In genomic region chr17:78256534-78256933, GRCm38 (mm10) we compare ENCODE assay signal across 22 mouse cellular contexts. TPM values are rescaled to one million over a fixed set of nuclear protein-coding genes. Genes with fewer than 3 reads are reported as not detected.
A peak's percentile ranks its signal among the peaks of the same experiment; 100 is the strongest.
DNase-seq lines count a peak whose midpoint lies in the region; ATAC-seq lines count a peak whose summit lies in the region.
"Had no signal": no experiment of that assay in that cellular context is flagged by ENCODE, and none has a peak within 500 bp of the region (broad histone marks: within the 10 kb centered on the region; RNA-seq: fewer than 3 reads in every experiment).

No protein-coding gene starts in this region.

- intact Hi-C loops in left cerebral cortex, postnatal 25 days (cut with DNase I) = no loop called here

- no peaks in the 10 kb centered on the region for H3K36me3 ChIP-seq in heart, embryonic 16.5 days (ENCODE audit: control insufficient read depth, insufficient read depth)
- no peaks in the 10 kb centered on the region for H3K36me3 ChIP-seq in heart, embryonic 10.5 days
- H3K36me3 ChIP-seq in liver, embryonic 16.5 days (ENCODE audit: control insufficient read depth, insufficient read depth) = no peaks in the 10 kb centered on the region
- H3K36me3 ChIP-seq in liver, embryonic 12.5 days = no peaks in the 10 kb centered on the region
- H3K36me3 ChIP-seq: forebrain, embryonic 10.5 days; heart, embryonic 12.5 days; hindbrain, embryonic 12.5 days; midbrain, embryonic 12.5 days had no signal

- no peak overlapping the region for H3K4me3 ChIP-seq in heart, embryonic 16.5 days (ENCODE audit: low read length)
- H3K4me3 ChIP-seq in heart, embryonic 10.5 days = no peak overlapping the region
- no peak overlapping the region for H3K4me3 ChIP-seq in liver, embryonic 16.5 days (ENCODE audit: low read depth, low read length)
- no peak overlapping the region for H3K4me3 ChIP-seq in liver, embryonic 12.5 days
- H3K4me3 ChIP-seq: embryonic facial prominence, embryonic 10.5 days; forebrain, embryonic 10.5 days; heart, embryonic 12.5 days; hindbrain, embryonic 12.5 days; midbrain, embryonic 12.5 days had no signal

- 0 out of 2 replicates have a peak, but pooled peaks have one; percentile 37 for ATAC-seq in heart, embryonic 16.5 days (replicated peaks; ENCODE audit: extremely low read depth, insufficient read depth, low FRiP score)
- 0 out of 2 replicates have a peak, but pooled peaks have one; percentile 16 for ATAC-seq in liver, embryonic 16.5 days (ENCODE audit: low read depth)
- ATAC-seq in liver, embryonic 12.5 days = no peak
- no peak for ATAC-seq in cerebellum, adult (ENCODE audit: insufficient number of reproducible peaks, low FRiP score, low TSS enrichment)
- ATAC-seq: forebrain, embryonic 16.5 days; liver, postnatal 0 days had no signal

- no peaks in the 10 kb centered on the region for H3K27me3 ChIP-seq in heart, embryonic 16.5 days (ENCODE audit: control insufficient read depth, insufficient read depth, low read length)
- no peaks in the 10 kb centered on the region for H3K27me3 ChIP-seq in heart, embryonic 10.5 days (ENCODE audit: insufficient read depth, poor library complexity, severe bottlenecking)
- H3K27me3 ChIP-seq in liver, embryonic 16.5 days (ENCODE audit: control insufficient read depth, insufficient read depth, low read depth, low read length) = no peaks in the 10 kb centered on the region
- no peaks in the 10 kb centered on the region for H3K27me3 ChIP-seq in liver, embryonic 12.5 days (replicated peaks)
- H3K27me3 ChIP-seq: heart, embryonic 12.5 days; hindbrain, embryonic 12.5 days; midbrain, embryonic 12.5 days had no signal

- 0 out of 2 replicates have a peak, but pooled peaks cover 2% of the 10 kb centered on the region for H3K9me3 ChIP-seq in heart, embryonic 16.5 days (replicated peaks; ENCODE audit: control insufficient read depth, low read length)
- H3K9me3 ChIP-seq in heart, embryonic 10.5 days = no peaks in the 10 kb centered on the region
- no peaks in the 10 kb centered on the region for H3K9me3 ChIP-seq in liver, embryonic 16.5 days (replicated peaks; ENCODE audit: control insufficient read depth, low read length)
- no peaks in the 10 kb centered on the region for H3K9me3 ChIP-seq in liver, embryonic 12.5 days (replicated peaks)
- H3K9me3 ChIP-seq: embryonic facial prominence, embryonic 10.5 days; forebrain, embryonic 10.5 days; heart, embryonic 12.5 days; hindbrain, embryonic 12.5 days; midbrain, embryonic 12.5 days had no signal

- no peak for DNase-seq in heart, embryonic 10.5 days (ENCODE audit: low spot score)
- DNase-seq in kidney, postnatal 25 days = peak; percentile 58 to 74
- no peak for DNase-seq in layer of hippocampus, adult 9-10 months (ENCODE audit: low spot score)
- DNase-seq in left cerebral cortex, postnatal 25 days (ENCODE audit: low spot score in 2 of 2) = no peak
- DNase-seq: adrenal gland, postnatal 25 days; cerebellum, adult 9-10 months; gastrocnemius, postnatal 14 days; heart, adult 11 months; heart, postnatal 14 days; liver, postnatal 0 days; lung, postnatal 10 days; right cerebral cortex, postnatal 14 days had no signal

- no peak overlapping the region for H3K9ac ChIP-seq in heart, embryonic 16.5 days (ENCODE audit: low read length)
- no peak overlapping the region for H3K9ac ChIP-seq in liver, embryonic 16.5 days (ENCODE audit: low read depth, low read length)
- H3K9ac ChIP-seq in liver, embryonic 12.5 days = no peak overlapping the region
- H3K9ac ChIP-seq: heart, embryonic 12.5 days; hindbrain, embryonic 12.5 days; liver, postnatal 0 days; midbrain, embryonic 12.5 days had no signal

- no peak overlapping the region for H3K27ac ChIP-seq in heart, embryonic 16.5 days (ENCODE audit: low read length)
- H3K27ac ChIP-seq in heart, embryonic 10.5 days = no peak overlapping the region
- H3K27ac ChIP-seq in liver, embryonic 16.5 days (ENCODE audit: low read length) = no peak overlapping the region
- H3K27ac ChIP-seq in liver, embryonic 12.5 days = no peak overlapping the region
- H3K27ac ChIP-seq: embryonic facial prominence, embryonic 10.5 days; forebrain, embryonic 10.5 days; hindbrain, embryonic 12.5 days; midbrain, embryonic 12.5 days had no signal

- no peak overlapping the region for H3K4me2 ChIP-seq in heart, embryonic 16.5 days (ENCODE audit: low read depth, low read length)
- no peak overlapping the region for H3K4me2 ChIP-seq in liver, embryonic 16.5 days (ENCODE audit: low read depth, low read length)
- H3K4me2 ChIP-seq in liver, embryonic 12.5 days = no peak overlapping the region
- H3K4me2 ChIP-seq: heart, embryonic 12.5 days; hindbrain, embryonic 12.5 days; midbrain, embryonic 12.5 days had no signal

- H3K4me1 ChIP-seq in heart, embryonic 16.5 days (ENCODE audit: control insufficient read depth, insufficient read depth, low read length) = no peaks in the 10 kb centered on the region; the same call in 1 of the 2 replicates
- H3K4me1 ChIP-seq in heart, embryonic 10.5 days = no peaks in the 10 kb centered on the region
- H3K4me1 ChIP-seq in liver, embryonic 16.5 days (ENCODE audit: control insufficient read depth, low read depth, low read length) = no peaks in the 10 kb centered on the region
- H3K4me1 ChIP-seq in liver, embryonic 12.5 days = peaks cover 8% of the 10 kb centered on the region

- WGBS in heart, embryonic 16.5 days = 83% methylated on average over 8 of the region's 8 CpGs
- 76% methylated on average over 8 of the region's 8 CpGs for WGBS in heart, embryonic 10.5 days
- WGBS in liver, embryonic 16.5 days (ENCODE audit: insufficient replicate concordance) = 68% methylated on average over 8 of the region's 8 CpGs
- WGBS in liver, embryonic 12.5 days (ENCODE audit: insufficient replicate concordance) = 68% methylated on average over 8 of the region's 8 CpGs

RNA-seq across cellular contexts. Expression of gene Crim1, which starts 56.5 kb away (rescaled TPM):
- polyA plus RNA-seq in heart, embryonic 16.5 days (2015; fragmentation: Nextera tagmentation; extraction: Ambion mirVana) = 2.3 and 2.7 TPM in 2 replicates
- polyA plus RNA-seq in heart, embryonic 10.5 days (2016; fragmentation: Nextera tagmentation; extraction: Ambion mirVana) = 2.0 and 3.6 TPM in 2 replicates
- 0.41 and 0.63 TPM in 2 replicates for polyA plus RNA-seq in liver, embryonic 16.5 days (2015; fragmentation: Nextera tagmentation; extraction: Ambion mirVana)
- 1.5 and 2.1 TPM in 2 replicates for polyA plus RNA-seq in liver, embryonic 12.5 days (2016; fragmentation: Nextera tagmentation; extraction: Ambion mirVana)
- 10 to 100 TPM; 70.3 to 81.0 TPM for total RNA-seq in left cerebral cortex, postnatal 25 days (2021)

Comparison
In these comparisons a context has a peak if more than half of its experiments do, and no peak if none do; other contexts are left out.
1. ATAC-seq: peak in heart, embryonic 16.5 days (single experiment) and liver, embryonic 16.5 days (single experiment); none in liver, embryonic 12.5 days (single experiment) and cerebellum, adult (single experiment).
2. DNase-seq: peak in kidney, postnatal 25 days (2 of 2); none in heart, embryonic 10.5 days (single experiment), layer of hippocampus, adult 9-10 months (single experiment) and left cerebral cortex, postnatal 25 days (0 of 2).